Mouse (Mus musculus): Measurements from ENCODE around the gene Kremen2.

GRCm38 (mm10) chr17:23745301-23746251, at the start of gene Kremen2:
- TF ChIP-seq GATA1 (IDR thresholded peaks at IDR 0.05; ENCODE audit: low read length), result no peak
- no peak for TF ChIP-seq TAL1 (IDR thresholded peaks at IDR 0.05; ENCODE audit: low read length)
